Mouse (Mus musculus): ENCODE results near the gene Ocm. TPM values are rescaled to one million over a fixed set of nuclear protein-coding genes. Genes with fewer than 3 reads are reported as not detected.

The Ocm gene
- total and polyA plus RNA-seq, 3 experiments: not detected

DNA sequence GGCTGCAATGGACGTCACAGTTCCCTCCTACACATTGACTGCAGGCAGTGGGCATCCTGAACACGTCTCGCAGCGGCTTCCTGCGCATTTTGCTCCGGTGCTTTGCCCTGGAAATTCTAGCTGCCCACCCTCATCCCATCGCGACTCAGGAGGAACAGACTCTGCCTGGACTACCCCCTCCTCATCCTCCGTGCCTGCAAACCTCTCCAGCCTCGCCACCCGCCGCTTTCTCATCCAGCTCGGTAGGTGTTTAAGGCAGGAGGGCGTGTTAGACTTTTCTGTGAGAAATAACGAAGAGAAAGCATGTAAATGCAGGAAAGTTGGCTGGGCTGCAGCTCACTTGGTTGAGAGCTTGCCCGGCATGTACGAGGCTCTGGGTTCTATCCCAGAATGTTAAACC is 10.5 kb upstream of the Ocm start:
- no peak for TF ChIP-seq TBP (IDR thresholded peaks at IDR 0.05; ENCODE audit: low read depth, low read length)
- no peak for TF ChIP-seq USF1 (IDR thresholded peaks at IDR 0.05; ENCODE audit: low read depth, low read length)
- TF ChIP-seq CHD2 (IDR thresholded peaks at IDR 0.05; ENCODE audit: low read length): no peak
- TF ChIP-seq POLR2A (IDR thresholded peaks at IDR 0.05; ENCODE audit: control insufficient read depth in 1 of 2, insufficient read depth in 1 of 2, low read depth in 1 of 2, low read length in 2 of 2, poor library complexity in 1 of 2): no peak
- no peak for TF ChIP-seq TAL1 (IDR thresholded peaks at IDR 0.05; ENCODE audit: low read length)
- no peak for TF ChIP-seq RAD21 (IDR thresholded peaks at IDR 0.05; ENCODE audit: low read depth, low read length)
- TF ChIP-seq GABPA (IDR thresholded peaks at IDR 0.05; ENCODE audit: low read depth, low read length): no peak
- no peak for TF ChIP-seq CHD1 (IDR thresholded peaks at IDR 0.05; ENCODE audit: low read depth, low read length)
- no peak for TF ChIP-seq SMC3 (IDR thresholded peaks at IDR 0.05; ENCODE audit: low read depth, low read length)
- no peak for TF ChIP-seq MAX (IDR thresholded peaks at IDR 0.05; ENCODE audit: low read length)
- no peak for TF ChIP-seq MAFK (IDR thresholded peaks at IDR 0.05; ENCODE audit: borderline replicate concordance, low read depth, low read length)
- TF ChIP-seq RCOR1 (IDR thresholded peaks at IDR 0.05; ENCODE audit: low read depth, low read length): no peak
- no peak for TF ChIP-seq NRF1 (IDR thresholded peaks at IDR 0.05; ENCODE audit: insufficient read depth, low read depth, low read length, poor library complexity, severe bottlenecking)
- no peak for TF ChIP-seq USF2 (IDR thresholded peaks at IDR 0.05; ENCODE audit: borderline replicate concordance in 1 of 2, insufficient read depth in 1 of 2, low read depth in 1 of 2, low read length in 2 of 2)
- no peak for TF ChIP-seq SIN3A (IDR thresholded peaks at IDR 0.05; ENCODE audit: low read length)
- Histone ChIP-seq H3K79me2 (ENCODE audit: control insufficient read depth, insufficient read depth, low read length, poor library complexity) (no peaks in the 10 kb centered on the region), H3K9ac (ENCODE audit: control insufficient read depth, low read depth, low read length, poor library complexity, severe bottlenecking) (no peak overlapping the region), H3K36me3 (ENCODE audit: control insufficient read depth in 1 of 2, insufficient read depth in 2 of 2, low read length in 2 of 2) (no peaks in the 10 kb centered on the region; a peak in 1 of 4 replicates), H3K27ac (ENCODE audit: control insufficient read depth, low read depth, low read length) (no peak overlapping the region), H3K27me3 (ENCODE audit: control insufficient read depth in 1 of 2, insufficient read depth in 2 of 2, low read length in 2 of 2) (no peaks in the 10 kb centered on the region; a peak in 1 of 4 replicates), H3K4me1 (ENCODE audit: control insufficient read depth in 1 of 2, insufficient read depth in 2 of 2, low read length in 2 of 2) (peaks cover 0 to 3% of the 10 kb centered on the region in 2 experiments; a peak in 2 of 4 replicates), H3K4me3 (ENCODE audit: control insufficient read depth in 1 of 2, insufficient read depth in 1 of 2, low read depth in 2 of 2, low read length in 2 of 2) (no peak overlapping the region), H3K9me3 (replicated peaks; ENCODE audit: insufficient read depth, low read length) (no peaks in the 10 kb centered on the region)
- no peak for DNase-seq (ENCODE audit: low read depth, low spot score)

DNA sequence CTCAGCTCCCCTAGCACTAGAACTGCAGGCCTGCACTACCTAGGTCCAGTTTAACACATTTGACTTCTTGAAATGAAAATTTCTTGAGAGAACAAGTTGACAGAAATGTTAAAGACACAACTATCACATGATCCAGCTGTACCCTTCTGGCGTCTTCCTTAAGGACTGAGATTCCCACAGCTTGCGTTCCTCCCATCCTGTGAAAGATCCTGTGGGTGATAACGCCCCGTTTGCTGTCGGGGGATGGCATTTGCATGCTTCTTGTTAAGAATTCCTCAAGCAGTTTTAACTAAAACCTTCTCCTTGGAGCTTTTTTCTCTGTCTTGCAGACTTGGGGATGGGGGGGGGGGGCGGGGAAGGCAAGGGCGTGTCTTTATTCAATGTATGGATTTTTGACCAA is 8.1 kb upstream of the Ocm start:
- Histone ChIP-seq H3K79me2 (ENCODE audit: control insufficient read depth, insufficient read depth, low read length, poor library complexity) (no peaks in the 10 kb centered on the region), H3K27me3 (ENCODE audit: control insufficient read depth in 1 of 2, insufficient read depth in 2 of 2, low read length in 2 of 2) (no peaks in the 10 kb centered on the region; a peak in 1 of 4 replicates), H3K9ac (ENCODE audit: control insufficient read depth, low read depth, low read length, poor library complexity, severe bottlenecking) (no peak overlapping the region), H3K4me1 (ENCODE audit: control insufficient read depth in 1 of 2, insufficient read depth in 2 of 2, low read length in 2 of 2) (peaks cover 0 to 3% of the 10 kb centered on the region in 2 experiments; a peak in 2 of 4 replicates), H3K27ac (ENCODE audit: control insufficient read depth, low read depth, low read length) (no peak overlapping the region), H3K9me3 (replicated peaks; ENCODE audit: insufficient read depth, low read length) (no peaks in the 10 kb centered on the region), H3K4me3 (ENCODE audit: control insufficient read depth in 1 of 2, insufficient read depth in 1 of 2, low read depth in 2 of 2, low read length in 2 of 2) (no peak overlapping the region), H3K36me3 (ENCODE audit: control insufficient read depth in 1 of 2, insufficient read depth in 2 of 2, low read length in 2 of 2) (no peaks in the 10 kb centered on the region; a peak in 1 of 4 replicates)
- no peak for DNase-seq (ENCODE audit: low read depth, low spot score)
- no peak for TF ChIP-seq SMC3 (IDR thresholded peaks at IDR 0.05; ENCODE audit: low read depth, low read length)
- TF ChIP-seq RAD21 (IDR thresholded peaks at IDR 0.05; ENCODE audit: low read depth, low read length): no peak
- TF ChIP-seq MAZ (IDR thresholded peaks at IDR 0.05; ENCODE audit: low read depth, low read length): no peak
- TF ChIP-seq CTCF (IDR thresholded peaks at IDR 0.05 in 2 of 3, conservative IDR thresholded peaks at IDR 0.05 in 1 of 3; ENCODE audit: control insufficient read depth in 1 of 3, insufficient read depth in 1 of 3, low read depth in 2 of 3, low read length in 3 of 3, poor library complexity in 1 of 3, severe bottlenecking in 1 of 3): no peak
- TF ChIP-seq MYC (IDR thresholded peaks at IDR 0.05; ENCODE audit: low read depth, low read length): no peak
- no peak for TF ChIP-seq USF1 (IDR thresholded peaks at IDR 0.05; ENCODE audit: low read depth, low read length)
- TF ChIP-seq POLR2AphosphoS5 (IDR thresholded peaks at IDR 0.05; ENCODE audit: borderline replicate concordance, low read depth, low read length): no peak
- TF ChIP-seq ELF1 (IDR thresholded peaks at IDR 0.05; ENCODE audit: low read depth, low read length): no peak
- TF ChIP-seq E2F4 (IDR thresholded peaks at IDR 0.05; ENCODE audit: borderline replicate concordance, low read depth, low read length): no peak
- no peak for TF ChIP-seq MYB (IDR thresholded peaks at IDR 0.05; ENCODE audit: low read depth, low read length)
- TF ChIP-seq POLR2A (IDR thresholded peaks at IDR 0.05; ENCODE audit: control insufficient read depth in 1 of 2, insufficient read depth in 1 of 2, low read depth in 1 of 2, low read length in 2 of 2, poor library complexity in 1 of 2): no peak
- no peak for TF ChIP-seq MAX (IDR thresholded peaks at IDR 0.05; ENCODE audit: low read length)
- no peak for TF ChIP-seq GATA1 (IDR thresholded peaks at IDR 0.05; ENCODE audit: low read depth, low read length)
- no peak for TF ChIP-seq NRF1 (IDR thresholded peaks at IDR 0.05; ENCODE audit: insufficient read depth, low read depth, low read length, poor library complexity, severe bottlenecking)
- TF ChIP-seq MXI1 (IDR thresholded peaks at IDR 0.05; ENCODE audit: low read depth, low read length): no peak
- no peak for TF ChIP-seq TAL1 (IDR thresholded peaks at IDR 0.05; ENCODE audit: low read length)
- TF ChIP-seq ETS1 (IDR thresholded peaks at IDR 0.05; ENCODE audit: low read depth, low read length): no peak
- TF ChIP-seq BHLHE40 (IDR thresholded peaks at IDR 0.05; ENCODE audit: borderline replicate concordance, low read depth, low read length): no peak
- no peak for TF ChIP-seq MEF2A (IDR thresholded peaks at IDR 0.05; ENCODE audit: extremely low read depth, insufficient replicate concordance, low read depth, low read length, poor library complexity, severe bottlenecking)

Data from MEL (cell line).